Mouse (Mus musculus) cerebellum, adult (tissue): ENCODE results near the gene 1110051M20Rik.
"Not testable (repeated sequence)": the region's sequence is repeated elsewhere in the genome, so short reads cannot be mapped to it uniquely, and the experiment has no call there.

ENCODE experiments used
- ATAC-seq: cut with Nextera tagmentation; 2 replicates; pipeline ENCODE4 v1.9.2; 2017; ENCODE audit warnings: mild to moderate bottlenecking, moderate library complexity, mixed read lengths; ENCODE audit not compliant: insufficient number of reproducible peaks, low FRiP score, low TSS enrichment

The 1110051M20Rik gene

DNA sequence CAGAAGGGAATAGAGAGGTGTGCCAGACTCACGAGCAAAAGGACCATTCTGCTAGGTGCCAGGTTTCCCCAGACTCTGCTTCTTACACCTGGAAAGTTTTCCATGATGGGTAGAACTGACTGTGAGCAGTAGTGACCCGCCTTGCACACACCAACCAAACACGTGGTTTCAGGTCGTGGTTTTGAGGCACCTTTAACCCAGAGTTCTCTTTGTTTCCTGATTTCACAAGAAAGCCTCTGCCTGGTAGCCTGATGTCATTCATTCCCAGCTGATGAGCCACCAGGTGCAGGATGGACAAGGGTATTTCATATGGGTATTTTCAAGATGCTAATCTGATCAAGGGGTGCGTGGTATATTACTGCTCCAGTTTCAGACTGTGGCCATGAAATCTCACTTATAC is 202.0 kb downstream of the 1110051M20Rik start:
- no peak for ATAC-seq

DNA sequence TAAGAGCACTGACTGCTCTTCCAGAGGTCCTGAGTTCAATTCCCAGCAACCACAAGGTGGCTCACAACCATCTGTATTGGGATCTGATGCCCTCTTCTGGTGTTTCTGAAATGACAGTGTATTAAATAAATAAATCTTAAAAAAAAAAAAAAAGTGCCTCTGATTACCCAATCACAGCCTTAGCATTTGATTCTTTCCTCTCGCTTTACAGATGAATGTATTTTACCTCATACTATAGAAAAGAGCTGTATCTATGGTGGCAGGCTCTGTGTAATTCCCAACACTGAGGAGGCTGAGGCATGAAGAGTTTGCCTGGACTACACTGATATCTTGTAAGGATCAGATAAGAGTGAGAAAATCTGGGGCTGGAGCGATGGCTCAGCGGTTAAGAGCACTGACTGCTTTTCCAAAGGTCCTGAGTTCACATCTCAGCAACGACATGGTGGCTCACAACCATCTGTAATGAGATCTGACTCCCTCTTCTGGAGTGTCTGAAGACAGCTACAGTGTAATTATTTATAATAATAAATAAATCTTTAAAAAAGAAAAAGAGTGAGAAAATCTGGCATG is 206.9 kb downstream of the 1110051M20Rik start:
- ATAC-seq: not testable (repeated sequence)

DNA sequence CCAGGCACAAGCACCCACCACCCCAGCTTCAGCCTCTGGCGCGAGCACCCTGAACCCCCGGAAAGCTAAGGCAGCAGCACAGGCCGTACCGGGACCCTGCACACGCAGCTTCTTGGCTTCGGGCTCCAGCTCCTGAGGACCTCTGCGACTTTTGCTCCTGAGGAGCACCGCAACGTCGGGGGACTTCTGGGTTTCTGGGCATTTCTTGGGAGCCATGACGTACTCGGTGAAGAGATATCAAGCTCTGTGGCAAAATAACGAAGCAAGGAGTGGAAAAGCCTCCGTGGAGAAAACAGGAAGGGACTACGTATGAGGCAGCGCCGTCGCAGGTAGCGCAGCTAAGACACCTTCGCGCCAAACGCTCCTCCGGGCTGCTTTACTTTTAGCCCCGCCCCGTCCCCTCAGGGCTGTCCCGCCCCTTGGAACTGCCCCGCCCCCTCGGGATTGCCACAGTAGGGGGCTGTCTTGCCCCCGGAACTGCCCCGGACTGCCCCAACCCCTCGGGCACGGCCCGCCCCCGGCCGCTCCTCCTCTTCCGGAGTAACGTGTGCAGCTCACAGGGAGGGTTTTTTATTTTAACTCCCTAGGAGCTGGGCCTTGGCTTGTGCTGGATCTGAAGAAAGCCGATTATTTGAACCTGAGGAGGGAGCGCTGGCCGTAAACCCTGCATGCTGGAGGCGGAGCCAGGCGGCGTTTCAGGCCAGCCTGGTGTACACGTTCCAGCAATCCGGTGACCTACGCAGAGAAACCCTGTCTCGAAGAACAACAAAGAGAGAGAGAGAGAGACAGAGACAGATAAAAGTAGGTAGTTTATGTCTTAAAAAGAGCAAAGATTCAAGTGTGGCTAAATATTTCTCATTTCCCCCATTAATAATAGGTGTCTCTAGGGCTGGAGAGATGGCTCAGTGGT is 207.6 kb downstream of the 1110051M20Rik start, which contains the start of gene Ddb2:
Gene Ddb2, minus strand, starts transcription at position 382 of the 910 bp plus-strand sequence.
- ATAC-seq: peak; percentile 96

GRCm38 (mm10) chr2:91229735-91230134 is 214.8 kb downstream of the 1110051M20Rik start:
- no peak for ATAC-seq
